Mouse (Mus musculus): ENCODE data around the gene Tmem256.
"Not testable (repeated sequence)": the region's sequence is repeated elsewhere in the genome, so short reads cannot be mapped to it uniquely, and the experiment has no call there.

Tmem256 gene

DNA sequence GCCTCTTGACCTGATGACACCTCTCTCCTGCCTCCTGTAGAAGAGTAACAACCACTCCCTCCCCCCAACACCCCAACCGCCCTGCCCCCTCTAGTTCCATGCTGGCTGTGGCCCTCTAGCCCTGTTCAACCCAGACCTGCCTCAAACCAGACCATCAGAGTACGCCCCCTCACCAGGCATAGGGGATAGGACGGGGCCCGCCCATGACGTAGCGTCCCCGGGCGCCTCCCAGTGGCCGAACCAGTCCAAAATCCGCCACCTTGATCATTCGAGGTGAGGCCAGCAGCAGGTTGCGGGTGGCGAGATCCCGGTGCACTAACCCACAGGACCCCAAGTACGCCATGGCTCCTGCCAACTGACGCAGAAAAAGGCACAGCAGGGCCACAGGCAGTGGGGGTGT lies 17.0 kb downstream of the Tmem256 start:
- DNase-seq (ENCODE audit: low spot score), result peak; percentile 70

GRCm38 (mm10) chr11:69858113-69858998 lies 20.0 kb downstream of the Tmem256 start, which contains the start of gene Tnk1:
Gene Tnk1, minus strand, starts transcription at chr11:69858730.
- DNase-seq (ENCODE audit: low spot score), result no peak

GRCm38 (mm10) chr11:69863729-69864128 lies 25.4 kb downstream of the Tmem256 start:
- not testable (repeated sequence) for DNase-seq (ENCODE audit: low spot score)

DNA sequence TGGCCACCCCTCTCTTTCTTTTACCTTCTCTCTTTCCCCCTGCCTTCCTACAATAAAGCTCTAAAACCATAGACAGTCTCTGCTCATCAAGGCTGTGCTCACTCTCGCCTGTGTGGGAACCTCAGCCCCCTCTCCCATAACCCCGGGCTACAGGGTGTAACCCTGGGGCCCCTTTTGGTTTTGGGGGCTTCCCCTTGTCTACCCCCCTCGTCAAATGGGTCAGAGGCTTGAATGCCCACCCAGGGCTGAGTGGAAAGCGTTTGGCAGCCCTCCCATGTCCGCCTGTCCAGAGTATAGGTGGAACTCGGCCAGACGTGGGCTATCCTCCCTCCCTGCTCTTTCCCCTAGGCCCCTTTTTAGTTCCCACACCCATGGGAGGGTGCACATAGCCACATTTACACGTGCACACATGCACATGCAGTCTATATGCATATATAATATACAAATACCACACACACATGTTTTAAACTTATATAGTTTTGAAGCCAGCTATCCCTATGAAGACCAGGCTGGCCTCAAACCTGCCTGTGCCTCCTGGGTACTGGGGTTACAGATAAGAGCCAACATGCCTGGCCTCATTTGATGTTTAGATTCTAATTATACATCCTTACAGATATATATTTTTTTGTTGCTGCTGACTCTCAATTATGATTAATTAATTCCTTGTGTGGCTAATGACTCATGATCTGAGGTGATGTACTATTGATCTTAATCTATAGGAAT lies 26.0 kb downstream of the Tmem256 start:
- no peak for DNase-seq (ENCODE audit: low spot score)

DNA sequence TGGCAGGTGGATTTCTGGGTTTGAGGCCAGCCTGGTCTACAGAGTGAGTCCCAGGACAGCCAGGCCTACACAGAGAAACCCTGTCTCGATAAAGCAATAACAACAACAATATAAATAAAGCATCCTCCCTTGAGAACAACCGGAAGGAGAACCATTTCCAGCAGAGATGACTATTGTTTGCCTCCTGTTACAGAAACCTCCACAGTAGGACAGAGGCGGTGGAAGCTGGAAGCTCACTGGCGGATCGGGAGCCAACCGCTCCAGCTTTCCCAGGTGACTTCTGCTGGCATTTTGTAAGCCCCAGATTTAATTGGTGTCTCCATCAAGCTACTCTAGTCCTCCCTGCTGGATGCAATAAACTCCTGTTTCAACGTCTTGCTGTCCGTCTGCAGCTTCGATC lies 27.2 kb downstream of the Tmem256 start:
- no peak for DNase-seq (ENCODE audit: low spot score)

- DNase-seq (ENCODE audit: low spot score), result no peak
Measured at GRCm38 (mm10) chr11:69867335-69867734, 29.0 kb downstream of the Tmem256 start.

DNA sequence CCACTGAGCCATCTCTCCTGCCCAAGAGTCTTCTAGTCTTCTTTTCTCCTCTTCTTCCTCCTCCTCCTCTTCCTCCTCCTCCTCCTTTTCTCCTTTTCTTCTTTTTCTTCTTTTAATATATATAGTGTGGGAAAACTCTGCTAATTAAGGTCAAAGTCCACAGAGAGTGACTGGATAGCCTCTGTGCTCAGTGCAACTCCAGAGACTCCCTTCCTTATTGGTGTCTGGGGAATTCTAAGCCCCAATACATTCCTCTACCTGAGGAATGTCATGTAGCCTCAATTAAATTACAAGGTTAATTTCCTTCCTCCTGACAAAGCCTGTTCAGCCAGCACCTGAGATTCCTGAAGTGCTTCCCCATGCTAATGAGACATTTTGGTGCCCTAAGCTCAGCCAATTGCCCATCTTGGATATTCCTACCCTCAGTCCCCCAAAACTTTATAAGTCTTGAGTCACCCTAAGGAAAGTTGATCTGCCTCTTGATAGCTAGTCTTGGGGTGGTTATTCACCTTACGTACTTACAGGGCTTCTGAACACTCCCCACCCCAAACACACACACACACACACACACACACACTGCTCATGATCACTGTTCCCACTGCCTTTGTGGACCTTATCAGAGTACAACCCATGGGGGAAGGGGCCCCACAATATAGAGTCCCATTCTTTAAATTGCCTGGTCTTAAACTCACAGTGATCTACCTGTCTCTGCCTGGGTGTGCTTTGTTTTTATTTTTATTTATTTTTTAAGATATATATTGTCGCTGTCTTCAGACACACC lies 32.2 kb downstream of the Tmem256 start:
- DNase-seq (ENCODE audit: low spot score), result no peak

GRCm38 (mm10) chr11:69871822-69872221 lies 33.5 kb downstream of the Tmem256 start:
- no peak for DNase-seq (ENCODE audit: low spot score)

- no peak for DNase-seq (ENCODE audit: low spot score)
Measured at GRCm38 (mm10) chr11:69872451-69872850, 34.1 kb downstream of the Tmem256 start.

DNA sequence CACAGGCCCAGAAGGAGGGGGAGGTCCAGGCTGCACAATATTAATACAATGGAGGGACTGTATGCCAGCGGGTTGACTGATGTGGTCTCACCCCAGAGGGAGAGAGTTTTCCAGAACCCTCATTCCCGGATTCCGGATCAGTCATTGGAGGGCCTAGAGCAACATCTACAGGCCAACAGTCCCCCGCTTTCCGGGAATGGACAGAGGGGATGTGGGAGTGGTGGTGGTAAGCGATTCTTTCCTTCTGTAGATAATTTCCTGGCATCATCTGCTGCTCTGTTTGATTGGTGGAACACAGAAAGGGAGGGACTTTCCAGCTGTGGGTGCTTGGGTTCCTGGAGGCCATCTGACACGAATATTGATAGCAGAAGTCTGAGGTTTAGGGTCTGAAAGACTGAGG lies 37.9 kb downstream of the Tmem256 start:
- no peak for DNase-seq (ENCODE audit: low spot score)

GRCm38 (mm10) chr11:69876867-69877266 lies 38.6 kb downstream of the Tmem256 start:
- DNase-seq (ENCODE audit: low spot score), result peak; percentile 93

DNA sequence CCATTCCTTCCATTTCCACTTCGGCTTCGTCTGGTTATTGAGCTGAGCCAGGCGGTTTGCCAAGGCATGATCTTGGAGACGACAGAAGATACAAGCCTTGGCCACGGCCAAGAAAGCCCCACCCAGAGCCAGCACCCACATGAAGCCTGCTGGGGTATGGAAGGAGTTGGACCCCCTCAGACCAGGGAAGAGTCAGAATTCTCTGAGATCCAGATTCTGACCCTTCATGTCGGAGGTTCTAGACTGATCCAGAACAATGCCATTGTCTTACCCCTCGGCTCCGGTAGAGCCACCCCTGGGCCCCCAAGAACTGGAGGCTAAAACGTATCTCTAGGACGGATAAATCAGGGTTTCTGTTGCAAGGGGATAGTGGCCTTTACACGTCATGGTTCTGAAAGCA lies 39.6 kb downstream of the Tmem256 start, which contains the start of gene Tmem95:
Gene Tmem95, minus strand, starts transcription at position 141 of the 400 bp plus-strand sequence.
- DNase-seq (ENCODE audit: low spot score), result no peak

DNA sequence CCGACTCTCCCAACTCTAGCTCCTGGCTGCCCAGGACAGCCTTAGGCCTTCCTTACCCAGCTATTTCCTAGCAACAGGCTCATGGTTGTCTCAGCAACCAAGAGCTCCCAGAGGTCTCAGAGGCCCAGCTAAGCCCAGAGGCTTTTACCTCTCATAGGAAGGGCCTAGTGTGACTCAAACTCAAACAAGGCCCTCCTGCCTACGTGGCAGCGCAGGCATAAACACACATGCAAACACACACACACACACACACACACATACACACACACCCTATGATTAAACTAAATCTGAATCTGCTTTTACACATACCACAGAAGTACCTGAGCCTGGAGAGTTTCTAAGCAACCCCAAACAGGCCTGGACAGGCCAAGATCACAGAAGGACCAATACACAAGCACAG lies 40.1 kb downstream of the Tmem256 start:
- no peak for DNase-seq (ENCODE audit: low spot score)

DNA sequence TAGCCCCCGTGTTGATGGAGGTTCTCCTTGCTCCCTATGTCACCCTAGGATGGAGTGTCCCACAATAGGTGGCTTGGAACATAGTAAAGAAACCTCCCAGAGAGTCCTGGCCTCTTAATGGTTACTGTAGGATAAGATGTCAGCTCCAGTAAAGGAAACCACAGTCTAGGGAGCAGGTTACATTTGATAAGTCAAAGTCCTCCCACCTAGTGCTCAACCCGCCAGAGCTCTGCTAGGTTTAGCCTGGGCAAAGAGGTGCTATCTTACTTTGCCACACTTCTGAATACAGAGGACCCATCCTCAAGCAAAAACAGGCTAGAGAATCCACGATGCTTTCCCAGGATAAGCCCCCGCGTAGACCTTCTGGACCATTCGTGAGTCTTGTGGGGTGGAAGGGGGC lies 40.6 kb downstream of the Tmem256 start:
- DNase-seq (ENCODE audit: low spot score), result no peak

GRCm38 (mm10) chr11:69879711-69880110 lies 41.4 kb downstream of the Tmem256 start:
- DNase-seq (ENCODE audit: low spot score), result no peak

- DNase-seq (ENCODE audit: low spot score), result peak; percentile 83
Measured at GRCm38 (mm10) chr11:69880506-69880852, 42.2 kb downstream of the Tmem256 start.

DNA sequence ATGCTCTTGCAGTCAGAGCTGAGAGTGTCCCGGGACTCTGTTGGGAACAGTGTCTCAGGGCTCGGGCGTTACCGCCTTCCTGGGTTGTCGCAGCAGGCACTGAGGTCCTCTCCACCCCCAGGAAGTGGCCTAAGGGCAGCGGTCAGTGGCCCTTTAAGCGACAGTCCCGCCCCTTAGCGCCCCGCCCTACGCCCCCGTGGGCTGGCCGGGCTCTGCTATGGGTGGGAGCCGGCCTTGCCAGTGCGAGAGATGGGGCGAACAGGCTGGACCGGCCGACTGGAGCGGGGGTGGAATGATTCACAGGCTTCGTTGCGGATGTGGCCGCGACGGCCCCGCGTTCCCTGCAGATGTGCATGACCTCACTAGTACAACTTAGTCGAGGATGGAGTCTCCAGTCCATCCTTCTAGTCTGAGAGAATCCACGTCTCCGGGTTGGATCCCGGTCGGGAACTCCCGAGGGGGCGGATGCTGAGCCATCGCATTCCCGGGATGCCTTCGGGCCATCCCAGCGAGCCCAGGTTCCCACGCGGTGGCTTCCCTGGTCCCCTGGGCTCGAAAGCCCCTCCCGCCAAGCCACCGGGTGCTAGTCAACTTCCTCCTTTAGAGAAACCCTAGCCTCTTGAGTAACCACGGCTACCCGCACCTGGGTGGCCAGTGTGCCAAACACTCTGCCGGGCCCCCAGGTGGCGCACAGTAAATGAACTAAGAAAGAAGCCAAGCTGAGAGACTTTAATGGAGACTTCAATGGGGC lies 42.7 kb downstream of the Tmem256 start, which contains the start of gene Kctd11:
Gene Kctd11, minus strand, starts transcription at position 554 of the 751 bp plus-strand sequence.
- peak; percentile 90 for DNase-seq (ENCODE audit: low spot score)

DNA sequence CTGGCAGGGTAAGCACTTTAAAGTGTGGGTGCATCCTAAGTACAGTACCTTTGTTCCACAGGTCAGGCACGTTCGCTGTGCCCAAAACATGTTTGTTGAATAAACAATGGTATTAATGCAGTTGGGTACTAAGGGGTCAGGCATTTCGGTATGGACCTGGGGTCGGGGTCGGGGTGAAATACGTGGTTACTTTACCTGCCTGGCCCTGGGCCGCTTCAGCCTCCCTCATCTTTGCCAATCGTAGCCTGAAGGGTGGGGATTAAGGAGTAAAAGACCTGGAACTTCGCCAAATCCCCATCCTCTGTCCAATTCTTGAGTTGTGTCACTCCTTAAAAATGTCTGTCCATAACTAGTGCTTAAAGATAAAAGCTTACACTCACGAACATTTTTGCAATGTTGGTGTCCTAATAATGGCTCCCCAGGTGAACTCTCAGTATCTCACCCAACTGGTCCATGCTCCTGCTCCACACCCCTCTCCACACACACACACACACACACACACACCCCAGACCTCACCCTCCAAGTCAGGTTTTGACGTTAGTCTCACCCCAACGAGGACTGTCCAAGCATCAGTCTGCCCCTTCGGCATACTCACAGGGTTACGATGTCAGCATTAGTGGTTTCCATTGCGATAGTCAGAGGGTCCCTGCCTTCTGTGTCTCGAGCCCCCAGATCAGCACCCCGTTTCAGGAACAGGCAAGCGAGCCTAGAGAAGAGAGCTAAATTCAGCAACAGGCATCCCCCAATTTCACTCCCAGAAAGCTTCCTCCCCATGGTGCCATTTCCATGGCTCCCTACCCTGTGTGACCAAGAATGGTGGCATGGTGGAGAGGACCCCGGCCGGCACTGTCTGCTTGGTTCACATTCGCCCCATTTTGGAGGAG lies 43.7 kb downstream of the Tmem256 start:
- DNase-seq (ENCODE audit: low spot score), result no peak

- DNase-seq (ENCODE audit: low spot score), result peak; percentile 70
Measured at GRCm38 (mm10) chr11:69883066-69883465, 44.8 kb downstream of the Tmem256 start.

- DNase-seq (ENCODE audit: low spot score), result no peak
Measured at GRCm38 (mm10) chr11:69883527-69884151, 45.3 kb downstream of the Tmem256 start.

All from testis, postnatal 10 days (tissue).